Mouse (Mus musculus) embryonic fibroblast, embryonic 13.5 days (primary cell): ENCODE measurements around the gene Tmem185b.

Source experiments
- CTCF ChIP-seq: IDR thresholded peaks from 2 replicates; pipeline ENCODE4 v1.5.1; 2011; ENCODE audit warnings: mild to moderate bottlenecking, control low read depth, low read length, moderate library complexity, borderline replicate concordance; ENCODE audit not compliant: insufficient read depth
- POLR2A ChIP-seq: IDR thresholded peaks from 2 replicates; pipeline ENCODE4 v1.6.1; 2011; ENCODE audit warnings: low read depth, mild to moderate bottlenecking, control low read depth, low read length, moderate library complexity

DNA sequence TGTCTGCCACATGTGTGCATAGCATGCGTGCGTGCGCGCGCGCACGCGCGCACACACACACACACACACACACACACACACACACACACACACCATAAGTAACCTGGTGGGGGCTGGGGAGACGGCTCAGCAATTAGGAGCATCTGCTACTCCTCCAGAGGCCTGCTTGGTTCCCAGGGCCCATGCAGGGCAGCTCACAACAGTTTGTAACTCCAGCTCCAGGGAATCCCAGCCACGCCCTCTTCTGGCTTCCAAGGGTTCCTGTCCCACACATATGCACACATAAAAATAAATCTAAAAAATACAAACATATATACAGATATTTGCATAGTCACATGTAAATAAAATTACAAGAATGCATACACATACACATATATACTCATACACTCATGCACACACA is 23.2 kb upstream of the Tmem185b start:
- TF ChIP-seq CTCF (no peak), POLR2A (no peak)
